Mouse (Mus musculus): ENCODE measurements at regions not wholly inside any gene's neighbourhood (a gene's known extent, or its start where the extent isn't known, plus 50 kb on each side); places are given as distances from the start of the nearest gene placed in this dataset.

DNA sequence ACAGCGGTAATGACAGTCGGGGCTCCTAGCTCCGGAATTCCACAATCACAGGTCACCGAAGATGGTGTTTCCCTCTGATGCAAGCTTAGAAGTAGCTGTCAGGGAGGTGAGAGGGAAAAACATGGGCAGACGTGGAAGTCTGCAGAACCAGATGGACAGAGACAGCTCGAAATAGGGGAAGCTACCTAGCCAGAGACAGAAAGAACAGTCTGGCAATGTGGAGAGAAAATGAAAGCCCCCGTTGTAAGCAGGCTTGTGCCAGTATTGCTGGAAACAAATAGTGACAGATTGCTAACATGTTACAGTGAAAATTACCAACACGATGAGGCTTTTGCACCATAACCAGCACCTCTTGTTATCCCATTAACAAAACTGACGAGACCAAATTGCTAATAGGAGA is 173.0 kb upstream of the Zfp703 start:
- Histone ChIP-seq H3K4me2 (ENCODE audit: low read depth, low read length) (no peak overlapping the region), H3K4me3 (ENCODE audit: low read length) (no peak overlapping the region), H3K27ac (ENCODE audit: low read length) (no peak overlapping the region), H3K4me1 (ENCODE audit: control insufficient read depth, insufficient read depth, low read length) (peaks cover 15% of the 10 kb centered on the region), H3K9me3 (ENCODE audit: control insufficient read depth, low read length) (no peaks in the 10 kb centered on the region), H3K36me3 (ENCODE audit: control insufficient read depth, insufficient read depth, low read length) (no peaks in the 10 kb centered on the region), H3K9ac (ENCODE audit: low read depth, low read length) (no peak overlapping the region), H3K27me3 (replicated peaks; ENCODE audit: control insufficient read depth, insufficient read depth, low read length) (no peaks in the 10 kb centered on the region)
- 67% methylated on average over 9 of the region's 9 CpGs for WGBS
- ATAC-seq, result no peak

GRCm38 (mm10) chr8:26804901-26805341 is 172.2 kb upstream of the Zfp703 start:
- H3K9ac ChIP-seq (ENCODE audit: low read depth, low read length), result no peak overlapping the region
- no peak overlapping the region for H3K4me3 ChIP-seq (ENCODE audit: low read length)
- H3K4me2 ChIP-seq (ENCODE audit: low read depth, low read length), result no peak overlapping the region
- no peaks in the 10 kb centered on the region for H3K36me3 ChIP-seq (ENCODE audit: control insufficient read depth, insufficient read depth, low read length)
- 46% methylated on average over 7 of the region's 7 CpGs for WGBS
- no peaks in the 10 kb centered on the region for H3K9me3 ChIP-seq (ENCODE audit: control insufficient read depth, low read length)
- no peak overlapping the region for H3K27ac ChIP-seq (ENCODE audit: low read length)
- no peak for ATAC-seq
- peaks cover 16% of the 10 kb centered on the region for H3K4me1 ChIP-seq (ENCODE audit: control insufficient read depth, insufficient read depth, low read length)
- no peaks in the 10 kb centered on the region for H3K27me3 ChIP-seq (replicated peaks; ENCODE audit: control insufficient read depth, insufficient read depth, low read length)

- no peaks in the 10 kb centered on the region for H3K36me3 ChIP-seq (ENCODE audit: control insufficient read depth, insufficient read depth, low read length)
- H3K9me3 ChIP-seq (ENCODE audit: control insufficient read depth, low read length), result no peaks in the 10 kb centered on the region
- ATAC-seq, result no peak
- H3K4me3 ChIP-seq (ENCODE audit: low read length), result no peak overlapping the region
- no peak overlapping the region for H3K4me2 ChIP-seq (ENCODE audit: low read depth, low read length)
- WGBS, result 28% methylated on average over 6 of the region's 6 CpGs
- peaks cover 16% of the 10 kb centered on the region for H3K4me1 ChIP-seq (ENCODE audit: control insufficient read depth, insufficient read depth, low read length)
- H3K9ac ChIP-seq (ENCODE audit: low read depth, low read length), result no peak overlapping the region
- H3K27me3 ChIP-seq (replicated peaks; ENCODE audit: control insufficient read depth, insufficient read depth, low read length), result no peaks in the 10 kb centered on the region
- H3K27ac ChIP-seq (ENCODE audit: low read length), result no peak overlapping the region
Observed at GRCm38 (mm10) chr8:26805371-26805821, 171.7 kb upstream of the Zfp703 start.

- Histone ChIP-seq H3K4me2 (ENCODE audit: low read depth, low read length) (no peak overlapping the region), H3K9ac (ENCODE audit: low read depth, low read length) (no peak overlapping the region)
Observed at GRCm38 (mm10) chr8:26808111-26808651, 168.9 kb upstream of the Zfp703 start.

GRCm38 (mm10) chr8:26808771-26809170 is 168.4 kb upstream of the Zfp703 start:
- H3K4me3 ChIP-seq (ENCODE audit: low read length), result no peak overlapping the region

More at GRCm38 (mm10) chr8:26808111-26808651, 168.9 kb upstream of the Zfp703 start:
- no peak for ATAC-seq
- H3K27ac ChIP-seq (ENCODE audit: low read length), result no peak overlapping the region
- no peaks in the 10 kb centered on the region for H3K9me3 ChIP-seq (ENCODE audit: control insufficient read depth, low read length)
- H3K27me3 ChIP-seq (replicated peaks; ENCODE audit: control insufficient read depth, insufficient read depth, low read length), result no peaks in the 10 kb centered on the region
- peaks cover 16% of the 10 kb centered on the region for H3K4me1 ChIP-seq (ENCODE audit: control insufficient read depth, insufficient read depth, low read length)
- no peaks in the 10 kb centered on the region for H3K36me3 ChIP-seq (ENCODE audit: control insufficient read depth, insufficient read depth, low read length)
- 32% methylated on average over 11 of the region's 11 CpGs for WGBS
- no peak overlapping the region for H3K4me3 ChIP-seq (ENCODE audit: low read length)

DNA sequence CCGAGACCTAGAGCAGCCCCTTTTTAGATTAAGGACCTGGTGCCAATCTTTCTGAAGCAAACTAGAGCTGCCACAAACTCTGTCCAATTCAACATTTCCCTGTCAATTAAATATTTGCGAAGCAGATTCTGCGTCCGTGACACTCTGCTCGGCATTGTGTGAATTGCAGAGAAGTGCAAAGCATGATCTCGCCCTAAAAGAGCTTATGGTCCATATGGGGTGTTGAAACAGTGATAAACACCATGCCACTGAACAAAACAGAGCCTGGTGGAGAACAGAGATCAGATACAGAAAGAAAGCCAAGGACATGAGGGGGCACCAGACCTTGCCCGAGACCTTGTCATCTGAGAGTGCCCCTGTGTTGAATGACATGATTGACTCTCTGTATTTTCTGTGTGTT is 167.2 kb upstream of the Zfp703 start:
- no peak for ATAC-seq
- no peaks in the 10 kb centered on the region for H3K36me3 ChIP-seq (ENCODE audit: control insufficient read depth, insufficient read depth, low read length)
- H3K27me3 ChIP-seq (replicated peaks; ENCODE audit: control insufficient read depth, insufficient read depth, low read length), result no peaks in the 10 kb centered on the region
- H3K9ac ChIP-seq (ENCODE audit: low read depth, low read length), result no peak overlapping the region
- H3K4me3 ChIP-seq (ENCODE audit: low read length), result no peak overlapping the region
- peaks cover 11% of the 10 kb centered on the region for H3K4me1 ChIP-seq (ENCODE audit: control insufficient read depth, insufficient read depth, low read length)
- WGBS, result 90% methylated on average over 7 of the region's 7 CpGs
- H3K9me3 ChIP-seq (ENCODE audit: control insufficient read depth, low read length), result no peaks in the 10 kb centered on the region
- H3K27ac ChIP-seq (ENCODE audit: low read length), result no peak overlapping the region
- H3K4me2 ChIP-seq (ENCODE audit: low read depth, low read length), result no peak overlapping the region

More at GRCm38 (mm10) chr8:26808771-26809170, 168.4 kb upstream of the Zfp703 start:
- no peaks in the 10 kb centered on the region for H3K27me3 ChIP-seq (replicated peaks; ENCODE audit: control insufficient read depth, insufficient read depth, low read length)
- no peak overlapping the region for H3K4me2 ChIP-seq (ENCODE audit: low read depth, low read length)
- no peaks in the 10 kb centered on the region for H3K36me3 ChIP-seq (ENCODE audit: control insufficient read depth, insufficient read depth, low read length)
- no peak overlapping the region for H3K9ac ChIP-seq (ENCODE audit: low read depth, low read length)
- peaks cover 16% of the 10 kb centered on the region for H3K4me1 ChIP-seq (ENCODE audit: control insufficient read depth, insufficient read depth, low read length)
- 17% methylated on average over 3 of the region's 3 CpGs for WGBS
- ATAC-seq, result peak; percentile 95
- H3K9me3 ChIP-seq (ENCODE audit: control insufficient read depth, low read length), result no peaks in the 10 kb centered on the region
- no peak overlapping the region for H3K27ac ChIP-seq (ENCODE audit: low read length)

GRCm38 (mm10) chr8:26811533-26812236 is 165.4 kb upstream of the Zfp703 start:
- H3K4me2 ChIP-seq (ENCODE audit: low read depth, low read length), result no peak overlapping the region
- H3K27ac ChIP-seq (ENCODE audit: low read length), result no peak overlapping the region
- H3K36me3 ChIP-seq (ENCODE audit: control insufficient read depth, insufficient read depth, low read length), result no peaks in the 10 kb centered on the region
- no peaks in the 10 kb centered on the region; the same call in 1 of the 2 replicates for H3K27me3 ChIP-seq (replicated peaks; ENCODE audit: control insufficient read depth, insufficient read depth, low read length)
- WGBS, result 69% methylated on average over 12 of the region's 12 CpGs
- H3K9me3 ChIP-seq (ENCODE audit: control insufficient read depth, low read length), result no peaks in the 10 kb centered on the region
- no peak for ATAC-seq
- no peak overlapping the region for H3K4me3 ChIP-seq (ENCODE audit: low read length)
- H3K9ac ChIP-seq (ENCODE audit: low read depth, low read length), result no peak overlapping the region
- peaks cover 6% of the 10 kb centered on the region for H3K4me1 ChIP-seq (ENCODE audit: control insufficient read depth, insufficient read depth, low read length)

GRCm38 (mm10) chr8:26813198-26813815 is 163.8 kb upstream of the Zfp703 start:
- Histone ChIP-seq H3K4me1 (ENCODE audit: control insufficient read depth, insufficient read depth, low read length) (peaks cover 6% of the 10 kb centered on the region; the same call in 1 of the 2 replicates), H3K9me3 (ENCODE audit: control insufficient read depth, low read length) (no peaks in the 10 kb centered on the region), H3K4me2 (ENCODE audit: low read depth, low read length) (no peak overlapping the region), H3K36me3 (ENCODE audit: control insufficient read depth, insufficient read depth, low read length) (no peaks in the 10 kb centered on the region), H3K4me3 (ENCODE audit: low read length) (no peak overlapping the region), H3K27me3 (replicated peaks; ENCODE audit: control insufficient read depth, insufficient read depth, low read length) (no peaks in the 10 kb centered on the region; the same call in 1 of the 2 replicates), H3K9ac (ENCODE audit: low read depth, low read length) (no peak overlapping the region), H3K27ac (ENCODE audit: low read length) (no peak overlapping the region)
- ATAC-seq, result no peak
- WGBS, result 79% methylated on average over 9 of the region's 9 CpGs

- WGBS, result 77% methylated on average over 15 of the region's 15 CpGs
- no peak overlapping the region for H3K4me2 ChIP-seq (ENCODE audit: low read depth, low read length)
- peak; percentile 76 for ATAC-seq
- H3K4me3 ChIP-seq (ENCODE audit: low read length), result no peak overlapping the region
- no peak overlapping the region for H3K27ac ChIP-seq (ENCODE audit: low read length)
- H3K36me3 ChIP-seq (ENCODE audit: control insufficient read depth, insufficient read depth, low read length), result no peaks in the 10 kb centered on the region
- no peaks in the 10 kb centered on the region for H3K9me3 ChIP-seq (ENCODE audit: control insufficient read depth, low read length)
- no peaks in the 10 kb centered on the region for H3K4me1 ChIP-seq (ENCODE audit: control insufficient read depth, insufficient read depth, low read length)
- no peak overlapping the region for H3K9ac ChIP-seq (ENCODE audit: low read depth, low read length)
- no peaks in the 10 kb centered on the region; the same call in 1 of the 2 replicates for H3K27me3 ChIP-seq (replicated peaks; ENCODE audit: control insufficient read depth, insufficient read depth, low read length)
Observed at GRCm38 (mm10) chr8:26815020-26815584, 162.0 kb upstream of the Zfp703 start.
